Mouse (Mus musculus): Measurements from ENCODE around the gene Ppif.

The Ppif gene

DNA sequence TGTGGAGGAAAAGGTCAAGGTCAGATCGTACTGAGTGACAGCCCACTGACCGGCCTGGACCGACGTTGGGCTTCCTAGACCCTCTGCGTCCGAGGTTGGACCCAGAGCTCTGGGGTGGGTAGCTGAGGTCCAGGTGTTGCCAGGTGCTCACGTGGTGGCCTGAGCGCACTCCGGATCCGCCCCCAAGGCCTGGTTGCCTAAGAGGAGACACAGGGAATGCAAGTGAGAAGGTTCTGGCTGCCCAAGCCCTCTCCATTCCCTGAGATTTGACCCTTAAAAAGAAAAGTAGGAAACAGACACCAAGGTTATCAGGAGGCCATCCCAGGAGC lies 579 bp downstream of the Ppif start:
- DNase-seq (ENCODE audit: low read depth, low spot score), result no peak

DNA sequence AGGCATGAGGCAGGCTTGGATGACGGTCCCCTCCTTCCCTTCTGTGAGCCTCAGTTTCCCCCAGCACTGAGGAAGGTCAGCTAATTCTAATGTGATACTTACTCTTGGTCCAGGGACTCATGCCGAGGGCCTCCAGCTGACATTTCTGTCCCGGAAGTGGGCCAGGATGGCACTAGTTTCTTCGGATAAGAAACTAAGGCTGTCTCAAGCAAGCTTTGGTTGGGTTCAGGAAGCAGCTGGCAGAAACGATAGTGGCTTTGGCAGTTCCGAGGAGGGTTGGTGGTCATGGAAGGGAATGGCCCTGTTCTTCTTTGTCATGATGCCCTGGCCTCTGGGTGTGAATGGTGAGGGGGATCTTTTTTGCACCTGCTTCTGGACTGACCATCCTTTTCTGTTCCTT lies 1.1 kb downstream of the Ppif start:
- no peak for DNase-seq (ENCODE audit: low read depth, low spot score)

DNA sequence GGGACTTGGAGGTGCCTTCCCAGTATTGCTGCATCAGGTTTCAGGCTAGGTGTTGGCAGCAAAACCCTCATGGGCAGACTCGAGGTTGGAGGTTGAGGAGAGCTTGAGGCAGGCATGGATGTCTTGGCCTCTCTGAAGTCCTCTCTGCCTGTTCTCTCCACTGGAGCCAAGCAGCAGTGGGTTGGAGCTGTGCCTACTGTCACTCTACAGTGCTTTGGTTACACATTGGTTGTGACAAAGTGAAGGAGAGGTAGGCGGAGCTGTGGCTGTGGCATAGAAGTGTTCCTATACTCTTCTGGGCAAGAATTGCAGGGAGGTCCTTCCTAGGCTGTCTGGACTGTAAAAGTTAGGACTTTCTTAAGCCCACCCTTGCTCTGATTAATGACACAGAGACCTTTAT lies 2.4 kb downstream of the Ppif start:
- DNase-seq (ENCODE audit: low read depth, low spot score), result no peak

DNA sequence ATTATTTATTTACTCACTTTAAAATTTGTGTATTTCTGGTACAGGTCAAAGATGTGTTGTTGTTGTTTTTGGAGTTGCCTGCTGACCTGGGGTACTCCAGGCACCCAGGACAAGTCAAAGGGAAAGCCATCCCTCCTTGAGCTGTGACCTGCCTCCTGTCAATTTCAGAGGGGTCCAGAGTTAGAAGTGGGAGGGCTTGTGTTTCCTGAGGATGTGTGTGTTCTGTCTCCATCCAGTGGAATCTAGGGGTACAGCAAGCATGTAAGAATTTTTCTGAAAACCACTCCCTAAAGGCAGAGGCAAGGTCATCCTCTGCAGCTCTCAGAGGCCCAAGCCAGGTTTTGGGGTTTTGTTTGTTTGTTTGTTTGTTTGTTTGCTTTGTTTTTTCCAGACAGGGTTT lies 8.0 kb downstream of the Ppif start:
- DNase-seq (ENCODE audit: low read depth, low spot score), result peak; percentile 44

GRCm38 (mm10) chr14:25707691-25708181 lies 13.8 kb downstream of the Ppif start:
- DNase-seq (ENCODE audit: low read depth, low spot score), result no peak

- no peak for DNase-seq (ENCODE audit: low read depth, low spot score)
Measured at GRCm38 (mm10) chr14:25708451-25708850, 14.5 kb downstream of the Ppif start.

DNA sequence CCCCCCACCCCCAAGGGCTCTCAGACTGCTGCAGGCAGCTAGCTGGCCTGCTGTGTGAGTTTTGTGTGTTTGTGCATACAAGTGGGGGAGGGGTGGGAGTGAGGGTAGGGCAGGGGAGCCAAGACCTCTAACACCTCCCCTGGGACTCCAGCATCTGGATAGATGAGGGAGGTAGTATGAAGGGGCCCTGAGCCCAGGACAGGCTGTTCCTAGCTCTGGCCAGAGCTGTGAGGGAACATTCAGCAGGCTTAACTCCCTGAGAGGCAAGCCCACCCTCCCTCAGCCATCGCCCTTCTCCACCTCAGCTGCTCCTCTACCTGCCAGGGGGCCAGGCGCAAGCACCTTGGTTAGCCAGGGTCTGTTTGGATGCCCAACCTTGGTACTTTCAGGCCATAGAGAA lies 15.0 kb downstream of the Ppif start:
- no peak for DNase-seq (ENCODE audit: low read depth, low spot score)

DNA sequence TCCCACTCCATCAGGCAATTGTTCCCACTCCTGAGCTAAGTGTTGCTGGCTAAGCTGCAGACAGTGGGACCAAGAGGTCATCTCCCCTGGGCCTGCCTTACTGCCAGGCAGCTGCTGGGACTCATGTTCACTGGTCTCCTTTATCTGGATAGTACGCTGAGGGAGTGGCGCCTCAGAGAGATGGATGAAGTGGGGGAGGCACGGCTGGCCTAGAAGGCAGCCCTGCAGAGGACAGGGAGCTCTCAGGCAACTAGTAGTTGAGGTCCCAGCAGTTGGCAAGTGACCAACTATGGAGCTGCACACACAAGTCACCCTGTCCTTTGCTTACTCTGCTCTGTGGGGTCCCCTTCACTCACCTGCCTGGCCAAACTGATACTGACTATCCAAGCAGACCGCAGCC lies 16.1 kb downstream of the Ppif start:
- no peak for DNase-seq (ENCODE audit: low read depth, low spot score)

GRCm38 (mm10) chr14:25710681-25711080 lies 16.7 kb downstream of the Ppif start:
- no peak for DNase-seq (ENCODE audit: low read depth, low spot score)

GRCm38 (mm10) chr14:25711177-25711576 lies 17.2 kb downstream of the Ppif start:
- DNase-seq (ENCODE audit: low read depth, low spot score), result no peak

GRCm38 (mm10) chr14:25711602-25712001 lies 17.6 kb downstream of the Ppif start:
- no peak for DNase-seq (ENCODE audit: low read depth, low spot score)

- no peak for DNase-seq (ENCODE audit: low read depth, low spot score)
Measured at GRCm38 (mm10) chr14:25713443-25713842, 19.5 kb downstream of the Ppif start.

DNA sequence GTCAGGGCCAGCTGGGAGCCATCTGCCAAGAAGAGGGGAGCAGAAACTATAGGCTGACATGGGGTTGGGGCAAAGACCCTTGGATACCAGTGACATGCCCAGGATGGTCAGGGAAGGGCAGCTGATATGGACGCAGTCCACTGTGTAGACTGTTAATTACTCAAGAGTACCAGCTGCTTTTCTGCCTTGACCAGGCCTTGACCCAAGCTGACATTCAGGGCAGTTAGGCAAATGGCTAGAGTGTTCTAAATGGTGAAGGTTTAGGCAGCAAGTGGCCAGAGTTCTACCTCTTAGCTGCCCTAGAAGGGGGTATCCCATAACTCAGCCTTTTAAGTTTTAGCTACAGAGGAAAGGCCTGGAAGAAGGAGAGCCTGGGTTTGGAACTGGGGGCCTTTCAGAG lies 22.6 kb downstream of the Ppif start:
- no peak for DNase-seq (ENCODE audit: low read depth, low spot score)

GRCm38 (mm10) chr14:25717718-25718117 lies 23.8 kb downstream of the Ppif start:
- DNase-seq (ENCODE audit: low read depth, low spot score), result no peak

- peak; percentile 64 for DNase-seq (ENCODE audit: low read depth, low spot score)
Measured at GRCm38 (mm10) chr14:25718471-25718870, 24.5 kb downstream of the Ppif start.

DNA sequence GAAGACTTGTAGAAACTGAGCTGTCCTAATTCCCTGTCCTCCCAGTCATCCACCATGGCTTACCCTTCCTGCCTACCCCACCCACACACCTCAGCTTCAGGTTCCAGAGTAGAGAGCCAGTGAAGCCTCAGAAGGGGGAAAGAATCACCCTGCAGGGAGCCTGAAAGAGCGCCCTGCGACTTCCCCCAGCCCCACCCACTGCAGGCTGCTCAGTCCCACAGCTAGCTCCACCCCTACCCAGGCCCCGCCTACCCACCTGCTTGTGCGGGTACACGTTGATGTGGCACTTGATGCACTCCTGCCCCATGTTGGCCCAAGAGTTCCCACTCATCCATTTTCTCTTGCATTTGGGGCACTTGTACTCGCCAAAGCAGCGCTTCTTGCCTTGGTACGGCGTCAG lies 25.4 kb downstream of the Ppif start:
- no peak for DNase-seq (ENCODE audit: low read depth, low spot score)

- no peak for DNase-seq (ENCODE audit: low read depth, low spot score)
Measured at GRCm38 (mm10) chr14:25720962-25721707, 27.2 kb downstream of the Ppif start.

DNA sequence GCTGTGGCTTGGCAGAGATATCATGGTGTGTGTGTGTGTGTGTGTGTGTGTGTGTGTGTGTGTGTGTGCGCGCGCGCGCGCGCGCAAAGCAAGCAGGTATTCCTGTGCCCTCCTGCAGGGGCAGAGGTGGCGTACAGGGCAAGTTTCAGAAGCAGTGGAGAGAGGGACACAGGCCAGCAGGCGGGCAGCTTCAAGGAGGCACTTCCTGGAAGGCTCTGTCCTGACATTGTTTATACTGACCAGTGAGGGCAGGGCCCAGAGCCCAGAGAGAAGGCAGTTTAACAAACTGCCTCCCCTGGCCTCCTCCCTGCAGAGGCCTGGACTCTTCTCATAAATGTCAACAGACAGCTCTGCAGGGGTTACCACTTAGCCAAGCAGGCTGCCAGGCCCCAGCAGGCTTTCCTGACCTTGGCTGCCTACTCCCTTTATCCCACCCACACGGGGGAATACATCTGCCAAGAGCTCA lies 31.1 kb downstream of the Ppif start:
- DNase-seq (ENCODE audit: low read depth, low spot score), result no peak

DNA sequence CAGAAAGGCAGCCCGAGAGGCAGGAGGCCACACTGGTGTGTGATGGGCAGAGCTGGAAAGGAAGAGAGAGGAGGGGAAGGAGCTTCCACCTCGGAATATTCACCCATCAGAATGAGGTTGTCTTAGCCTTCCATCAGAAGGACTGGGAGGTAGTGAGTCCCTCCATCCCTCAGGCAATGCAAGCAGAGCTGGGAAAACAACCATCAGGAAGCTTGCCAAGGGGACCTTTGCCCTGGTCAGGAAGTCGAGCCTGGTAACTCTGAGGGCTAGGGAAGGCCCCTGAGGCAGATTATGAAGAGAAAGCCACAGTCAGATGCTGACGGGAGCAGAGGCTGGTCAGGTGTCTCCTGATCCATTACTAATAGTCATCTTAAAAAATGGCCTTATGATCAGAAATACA lies 31.7 kb downstream of the Ppif start:
- no peak for DNase-seq (ENCODE audit: low read depth, low spot score)

- peak; percentile 58 for DNase-seq (ENCODE audit: low read depth, low spot score)
Measured at GRCm38 (mm10) chr14:25726226-25727148, 32.5 kb downstream of the Ppif start.

GRCm38 (mm10) chr14:25727149-25727510 lies 33.2 kb downstream of the Ppif start:
- DNase-seq (ENCODE audit: low read depth, low spot score), result no peak

DNA sequence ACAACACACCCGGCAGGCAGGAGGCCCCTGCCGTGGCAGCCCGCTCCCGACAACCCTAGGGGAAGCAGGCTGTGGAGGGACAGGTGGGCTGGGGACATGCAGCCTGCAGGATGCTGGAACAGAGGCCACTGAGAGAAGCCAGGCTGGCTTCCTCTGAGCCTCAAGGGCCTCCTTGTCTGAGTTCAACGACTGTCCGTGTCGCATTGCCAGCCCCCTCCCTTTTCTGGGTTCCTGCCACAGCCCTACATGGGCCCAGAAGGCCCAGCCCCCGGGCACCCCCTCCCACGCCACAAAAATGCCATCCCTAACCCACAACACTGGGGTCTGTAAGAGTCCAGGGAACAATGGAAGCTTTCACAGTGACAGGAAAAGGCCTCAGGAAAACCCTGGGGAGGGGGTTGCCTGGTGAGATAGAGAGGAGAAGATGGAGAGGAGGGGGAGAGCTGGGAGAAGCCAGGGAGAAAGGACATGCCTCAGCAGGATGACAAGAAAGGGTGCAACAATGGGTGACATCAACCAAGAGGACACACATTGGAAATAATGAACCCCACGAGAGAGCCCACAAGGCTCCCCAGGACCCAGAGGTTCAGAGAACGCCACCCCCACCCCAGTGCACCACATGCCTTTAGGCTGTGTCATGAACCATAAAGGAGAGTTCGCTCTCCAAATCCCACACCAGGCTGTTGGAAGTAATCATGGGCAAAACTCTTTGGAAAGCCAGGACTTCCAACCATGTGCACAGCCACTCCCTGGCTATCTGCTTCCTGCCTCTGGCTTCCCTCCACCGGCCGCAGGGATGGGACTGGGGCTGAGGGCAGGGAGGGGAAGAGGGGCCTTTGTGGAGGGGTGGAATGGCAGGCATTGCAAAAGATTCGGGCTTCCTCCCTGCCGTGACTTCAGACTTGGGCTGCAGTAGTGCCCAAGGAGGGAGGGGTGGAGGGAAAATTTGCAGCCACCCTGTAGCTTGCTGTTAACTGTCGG lies 41.1 kb downstream of the Ppif start:
- DNase-seq (ENCODE audit: low read depth, low spot score), result no peak
